In genomic region chr13:97900380-97900758, GRCm38 (mm10) we compare ENCODE assay signal across 10 mouse cellular contexts.
A peak's percentile ranks its signal among the peaks of the same experiment; 100 is the strongest.
DNase-seq lines count a peak whose midpoint lies in the region; ATAC-seq lines count a peak whose summit lies in the region.
"Had no signal": no experiment of that assay in that cellular context is flagged by ENCODE, and none has a peak within 500 bp of the region (broad histone marks: within the 10 kb centered on the region; RNA-seq: fewer than 3 reads in every experiment).

No protein-coding gene starts in this region.

- H3K9me3 ChIP-seq in neural tube, embryonic 11.5 days (ENCODE audit: control insufficient read depth, low read length) = no peaks in the 10 kb centered on the region
- H3K9me3 ChIP-seq in hindbrain, embryonic 14.5 days (ENCODE audit: control insufficient read depth, low read length) = no peaks in the 10 kb centered on the region
- no peaks in the 10 kb centered on the region for H3K9me3 ChIP-seq in midbrain, embryonic 15.5 days
- H3K9me3 ChIP-seq: lung, embryonic 15.5 days had no signal

- WGBS in neural tube, embryonic 11.5 days = 50% methylated on average over 3 of the region's 3 CpGs
- 25% methylated on average over 3 of the region's 3 CpGs for WGBS in hindbrain, embryonic 14.5 days
- WGBS in midbrain, embryonic 15.5 days = 27% methylated on average over 3 of the region's 3 CpGs

- H3K4me1 ChIP-seq in neural tube, embryonic 11.5 days (ENCODE audit: control insufficient read depth, insufficient read depth, low read length) = peaks cover 3% of the 10 kb centered on the region; the same call in 1 of the 2 replicates
- peaks cover 19% of the 10 kb centered on the region for H3K4me1 ChIP-seq in hindbrain, embryonic 14.5 days (replicated peaks; ENCODE audit: control insufficient read depth, insufficient read depth, low read length)
- peaks cover 18% of the 10 kb centered on the region for H3K4me1 ChIP-seq in midbrain, embryonic 15.5 days
- H3K4me1 ChIP-seq: lung, embryonic 15.5 days had no signal

- H3K9ac ChIP-seq in neural tube, embryonic 11.5 days (ENCODE audit: low read length) = no peak overlapping the region
- H3K9ac ChIP-seq in hindbrain, embryonic 14.5 days = peak overlapping the region; percentile 35; the same call in 1 of the 2 replicates
- peak overlapping the region; percentile 12; the same call in 1 of the 2 replicates for H3K9ac ChIP-seq in midbrain, embryonic 15.5 days
- H3K9ac ChIP-seq: lung, embryonic 15.5 days had no signal

- H3K36me3 ChIP-seq in neural tube, embryonic 11.5 days (ENCODE audit: control insufficient read depth, insufficient read depth, low read length) = no peaks in the 10 kb centered on the region
- no peaks in the 10 kb centered on the region for H3K36me3 ChIP-seq in hindbrain, embryonic 14.5 days (replicated peaks; ENCODE audit: control insufficient read depth, insufficient read depth)
- H3K36me3 ChIP-seq in midbrain, embryonic 15.5 days (replicated peaks) = no peaks in the 10 kb centered on the region
- H3K36me3 ChIP-seq: lung, embryonic 15.5 days had no signal

- no peak for ATAC-seq in neural tube, embryonic 11.5 days (ENCODE audit: insufficient read depth, low FRiP score, low TSS enrichment)
- peak; percentile 88 for ATAC-seq in hindbrain, embryonic 14.5 days (ENCODE audit: low FRiP score)
- ATAC-seq in midbrain, embryonic 15.5 days (replicated peaks) = peak; percentile 91

- H3K4me3 ChIP-seq in neural tube, embryonic 11.5 days (ENCODE audit: low read depth, low read length) = no peak overlapping the region
- no peak overlapping the region for H3K4me3 ChIP-seq in hindbrain, embryonic 14.5 days (replicated peaks; ENCODE audit: low read length)
- no peak overlapping the region for H3K4me3 ChIP-seq in midbrain, embryonic 15.5 days
- H3K4me3 ChIP-seq: lung, embryonic 15.5 days had no signal

- H3K27me3 ChIP-seq in neural tube, embryonic 11.5 days (ENCODE audit: control insufficient read depth, insufficient read depth, low read length) = no peaks in the 10 kb centered on the region
- no peaks in the 10 kb centered on the region for H3K27me3 ChIP-seq in hindbrain, embryonic 14.5 days (ENCODE audit: control insufficient read depth, insufficient read depth, low read length)
- H3K27me3 ChIP-seq in midbrain, embryonic 15.5 days (replicated peaks) = no peaks in the 10 kb centered on the region
- H3K27me3 ChIP-seq: lung, embryonic 15.5 days had no signal

- peak; percentile 44 for DNase-seq in neural tube, embryonic 11.5 days (ENCODE audit: low spot score)
- no peak for DNase-seq in neural tube, embryonic 10.5 days (ENCODE audit: extremely low spot score, low spot score)
- peak; percentile 80 for DNase-seq in hindbrain, embryonic 14.5 days (ENCODE audit: low spot score)
- DNase-seq in liver = no peak
- no peak for DNase-seq in cerebellum, adult 8-10 months
- no peak for DNase-seq in kidney, adult 11 months
- no peak for DNase-seq in urinary bladder, postnatal 10 days (ENCODE audit: low spot score)
- DNase-seq: adrenal gland, postnatal 25 days had no signal

- no peak overlapping the region for H3K4me2 ChIP-seq in neural tube, embryonic 11.5 days (ENCODE audit: low read depth)
- H3K4me2 ChIP-seq in hindbrain, embryonic 14.5 days (replicated peaks) = no peak overlapping the region
- no peak overlapping the region for H3K4me2 ChIP-seq in midbrain, embryonic 15.5 days
- H3K4me2 ChIP-seq: lung, embryonic 15.5 days had no signal

- H3K27ac ChIP-seq in neural tube, embryonic 11.5 days (ENCODE audit: low read depth, low read length) = no peak overlapping the region
- H3K27ac ChIP-seq in hindbrain, embryonic 14.5 days = peak overlapping the region; percentile 85
- peak overlapping the region; percentile 85 for H3K27ac ChIP-seq in midbrain, embryonic 15.5 days
- H3K27ac ChIP-seq: lung, embryonic 15.5 days had no signal

Comparison
In these comparisons a context has a peak if more than half of its experiments do, and no peak if none do; other contexts are left out.
1. DNase-seq: peak in neural tube, embryonic 11.5 days (single experiment) and hindbrain, embryonic 14.5 days (single experiment); none in neural tube, embryonic 10.5 days (single experiment), liver (single experiment), cerebellum, adult 8-10 months (single experiment), kidney, adult 11 months (single experiment) and urinary bladder, postnatal 10 days (single experiment).